Mouse (Mus musculus) hindbrain, embryonic 12.5 days (tissue): ENCODE measurements around the gene Bcl7c. TPM values are rescaled to one million over a fixed set of nuclear protein-coding genes. Genes with fewer than 3 reads are reported as not detected.

Experiments used
- ATAC-seq: fragments of 200-750 bp; cut with Nextera tagmentation; 2 replicates; pipeline ENCODE4 v1.8.0; 2017; ENCODE audit warnings: moderate TSS enrichment; ENCODE audit not compliant: low FRiP score
- H3K27ac ChIP-seq: fragments of 300-500 bp; sonication (generic); 2 replicates; pipeline ENCODE4 v1.5.1; 2016; ENCODE audit warnings: mild to moderate bottlenecking
- H3K27me3 ChIP-seq: fragments of 300-500 bp; sonication (generic); 2 replicates; pipeline ENCODE4 v1.6.1; 2016; ENCODE audit warnings: mild to moderate bottlenecking
- H3K36me3 ChIP-seq: fragments of 300-500 bp; sonication (generic); 2 replicates; pipeline ENCODE4 v1.6.1; 2016; ENCODE audit warnings: mild to moderate bottlenecking
- H3K4me1 ChIP-seq: fragments of 300-500 bp; sonication (generic); 2 replicates; pipeline ENCODE4 v1.6.1; 2016
- H3K4me2 ChIP-seq: fragments of 300-500 bp; sonication (generic); replicated peaks from 2 replicates; pipeline ENCODE4 v1.6.1; 2016; ENCODE audit warnings: mild to moderate bottlenecking
- H3K4me3 ChIP-seq: fragments of 300-500 bp; sonication (generic); 2 replicates; pipeline ENCODE4 v1.5.1; 2016; ENCODE audit warnings: mild to moderate bottlenecking
- H3K9ac ChIP-seq: fragments of 300-500 bp; sonication (generic); 2 replicates; pipeline ENCODE4 v1.6.1; 2016; ENCODE audit warnings: mild to moderate bottlenecking, moderate library complexity
- H3K9me3 ChIP-seq: fragments of 300-500 bp; sonication (generic); replicated peaks from 2 replicates; pipeline ENCODE4 v1.6.1; 2016; ENCODE audit warnings: mild to moderate bottlenecking
- WGBS: fragments of 180-500 bp; shearing (Covaris S2); methylation state at CpG from one replicate; pipeline ENCODE4 v1.1.7; 2016; 5-methylcytosine and 5-hydroxymethylcytosine counted together
- polyA plus RNA-seq: library from polyadenylated mRNA; unstranded; fragments of >200 nt; fragmentation: Nextera tagmentation; extraction: Ambion mirVana; gene quantifications from 2 replicates; pipeline ENCODE4 v1.2.1, GENCODE M21; 2016

Bcl7c gene
- polyA plus RNA-seq, 1 experiment from 2014 or later = 87.4 TPM

DNA sequence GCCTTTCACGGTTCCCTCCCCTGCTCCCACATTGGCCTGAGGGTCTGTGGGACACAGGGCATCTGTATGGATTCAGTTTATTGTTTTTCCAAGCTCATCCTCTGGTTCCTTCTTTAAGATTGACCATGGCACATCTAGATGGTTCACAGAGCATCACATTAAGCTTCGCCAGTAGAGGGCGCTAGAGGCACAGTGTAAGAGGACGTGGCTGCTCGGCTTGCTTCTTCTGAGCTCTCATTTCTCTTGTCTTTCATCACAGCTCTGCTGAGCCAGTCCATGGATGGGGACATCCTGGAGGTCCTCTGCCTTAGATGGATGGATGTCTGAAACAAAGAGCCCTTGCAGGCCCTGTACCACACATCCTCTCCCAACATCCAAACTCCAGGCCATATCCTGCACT, 33.8 kb downstream of the Bcl7c start:
- Histone ChIP-seq H3K9ac (no peak overlapping the region), H3K27ac (no peak overlapping the region)
- 5% methylated on average over 5 of the region's 5 CpGs for WGBS

DNA sequence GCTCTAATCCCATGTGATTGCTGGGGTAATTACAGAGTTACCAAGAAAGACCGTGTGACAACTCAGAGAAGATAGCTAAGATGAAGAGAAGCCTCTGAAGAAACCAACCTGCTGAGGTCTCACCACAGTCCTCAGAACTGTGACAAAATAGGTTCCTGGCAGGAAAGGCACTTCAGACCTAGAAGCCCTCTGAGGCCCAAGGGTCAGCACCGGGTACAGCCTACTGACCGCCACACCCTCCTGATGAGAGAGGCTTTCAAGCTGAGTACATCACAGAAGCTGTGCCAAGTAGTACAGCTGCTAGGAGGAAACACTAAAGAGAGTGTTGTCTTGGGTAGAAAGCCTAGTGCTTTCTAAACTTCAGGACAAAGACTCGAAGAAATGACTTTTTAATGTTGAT, 36.0 kb downstream of the Bcl7c start:
- Histone ChIP-seq H3K27ac (no peak overlapping the region), H3K4me3 (no peak overlapping the region), H3K27me3 (no peaks in the 10 kb centered on the region), H3K36me3 (no peaks in the 10 kb centered on the region; the same call in 1 of the 2 replicates), H3K9ac (no peak overlapping the region), H3K9me3 (no peaks in the 10 kb centered on the region), H3K4me2 (no peak overlapping the region), H3K4me1 (no peaks in the 10 kb centered on the region; the same call in 1 of the 2 replicates)
- 77% methylated on average over 4 of the region's 4 CpGs for WGBS
- ATAC-seq = no peak

More for the DNA sequence above, 33.8 kb downstream of the Bcl7c start:
- H3K4me2 ChIP-seq = no peak overlapping the region
- no peaks in the 10 kb centered on the region for H3K36me3 ChIP-seq
- no peak overlapping the region for H3K4me3 ChIP-seq
- no peaks in the 10 kb centered on the region; the same call in 1 of the 2 replicates for H3K4me1 ChIP-seq
- H3K27me3 ChIP-seq = no peaks in the 10 kb centered on the region
- no peaks in the 10 kb centered on the region for H3K9me3 ChIP-seq
- ATAC-seq = peak; percentile 58

DNA sequence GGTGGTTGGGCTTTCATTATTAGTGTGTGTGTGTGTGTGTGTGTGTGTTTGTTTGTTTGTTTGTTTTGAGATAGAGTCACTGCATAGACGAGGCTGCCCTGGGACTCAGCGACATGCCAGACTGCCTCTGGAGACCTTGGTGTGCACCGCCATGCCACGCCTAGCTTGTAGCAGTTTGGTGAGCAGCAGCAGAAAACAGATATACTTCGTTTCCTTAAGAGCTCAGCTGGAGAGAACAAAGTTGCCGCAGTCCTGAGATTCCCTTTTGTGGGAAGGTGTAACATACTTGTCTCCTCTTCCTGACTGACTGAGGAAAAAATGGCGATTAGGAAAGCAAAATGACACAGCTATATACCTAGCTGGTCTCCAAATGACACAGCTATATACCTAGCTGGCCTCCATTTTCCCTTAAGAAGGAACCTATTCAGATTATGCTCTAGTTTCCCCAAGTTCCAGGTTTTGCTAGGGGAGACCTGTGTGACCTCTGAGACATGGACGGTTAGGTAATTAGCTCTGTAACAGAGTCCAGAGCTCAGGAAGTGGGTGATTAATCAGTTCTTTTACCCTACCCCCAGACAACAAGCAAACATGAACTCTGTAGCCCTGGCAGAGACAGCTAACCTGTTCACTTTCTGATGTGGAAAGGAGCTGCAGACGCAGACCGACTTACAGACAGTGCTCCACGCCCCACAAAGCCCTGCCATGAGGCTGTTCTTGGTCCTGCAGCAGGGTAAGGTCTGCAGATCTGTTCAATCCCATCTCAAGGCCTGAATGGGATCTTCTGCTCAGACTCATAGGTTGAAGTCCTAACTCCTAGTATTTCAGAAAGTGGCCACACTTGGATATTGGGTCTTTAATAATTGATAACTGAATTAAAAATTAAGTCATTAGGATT, 36.6 kb downstream of the Bcl7c start:
- H3K4me1 ChIP-seq = no peaks in the 10 kb centered on the region; the same call in 1 of the 2 replicates
- no peak overlapping the region for H3K9ac ChIP-seq
- no peak overlapping the region for H3K4me3 ChIP-seq
- H3K27ac ChIP-seq = no peak overlapping the region
- WGBS = 82% methylated on average over 11 of the region's 11 CpGs
- no peaks in the 10 kb centered on the region for H3K9me3 ChIP-seq
- no peaks in the 10 kb centered on the region; the same call in 1 of the 2 replicates for H3K36me3 ChIP-seq
- no peaks in the 10 kb centered on the region for H3K27me3 ChIP-seq
- no peak overlapping the region for H3K4me2 ChIP-seq
- ATAC-seq = no peak

DNA sequence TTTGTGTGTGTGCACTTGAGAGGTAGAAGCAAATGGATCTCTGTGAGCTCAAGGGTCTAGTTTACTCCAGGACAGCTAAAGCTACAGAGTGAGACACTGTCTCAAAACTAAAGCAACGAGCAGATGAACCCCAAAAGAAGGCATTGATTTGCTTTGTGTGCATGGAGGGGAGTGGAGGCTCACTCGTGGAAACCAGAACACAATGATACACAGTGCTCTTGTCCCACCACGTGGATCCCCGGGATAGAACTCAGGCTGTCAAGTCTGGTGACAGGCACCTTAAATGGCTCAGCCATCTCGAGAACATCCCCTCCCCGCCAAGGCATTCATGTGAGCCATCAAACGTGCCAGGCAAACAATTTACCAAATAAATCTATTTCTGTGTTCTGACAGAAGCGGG, 41.6 kb downstream of the Bcl7c start:
- Histone ChIP-seq H3K4me3 (no peak overlapping the region), H3K4me1 (no peaks in the 10 kb centered on the region), H3K9ac (no peak overlapping the region), H3K9me3 (no peaks in the 10 kb centered on the region), H3K27me3 (no peaks in the 10 kb centered on the region), H3K36me3 (peaks cover 24% of the 10 kb centered on the region), H3K4me2 (no peak overlapping the region), H3K27ac (no peak overlapping the region)
- 83% methylated on average over 8 of the region's 8 CpGs for WGBS
- no peak for ATAC-seq

DNA sequence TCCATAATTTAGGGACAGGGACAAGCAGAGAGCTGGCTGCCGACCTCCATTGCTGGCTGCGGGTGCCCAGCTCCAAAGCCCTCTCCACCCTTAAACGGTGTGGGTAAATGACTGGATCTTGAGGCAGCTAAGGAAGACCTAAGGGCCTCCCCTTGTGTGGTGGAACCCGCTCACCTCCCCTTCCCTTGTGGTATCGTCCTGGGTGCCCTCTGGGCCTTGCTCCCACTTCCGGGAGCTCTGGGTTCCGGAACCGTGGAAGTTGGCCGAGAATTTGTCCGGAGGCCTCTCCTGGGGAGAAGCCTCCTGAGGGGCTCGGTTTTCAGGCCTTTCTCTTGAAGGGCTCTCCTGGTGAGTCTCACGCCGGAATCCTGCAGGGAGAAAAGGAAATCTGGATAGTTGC, 42.1 kb downstream of the Bcl7c start:
- no peak overlapping the region for H3K9ac ChIP-seq
- H3K36me3 ChIP-seq = peaks cover 24% of the 10 kb centered on the region
- no peak overlapping the region for H3K4me2 ChIP-seq
- H3K27ac ChIP-seq = no peak overlapping the region
- ATAC-seq = no peak
- no peaks in the 10 kb centered on the region for H3K9me3 ChIP-seq
- H3K27me3 ChIP-seq = no peaks in the 10 kb centered on the region
- 82% methylated on average over 13 of the region's 13 CpGs for WGBS
- H3K4me3 ChIP-seq = no peak overlapping the region
- no peaks in the 10 kb centered on the region for H3K4me1 ChIP-seq

DNA sequence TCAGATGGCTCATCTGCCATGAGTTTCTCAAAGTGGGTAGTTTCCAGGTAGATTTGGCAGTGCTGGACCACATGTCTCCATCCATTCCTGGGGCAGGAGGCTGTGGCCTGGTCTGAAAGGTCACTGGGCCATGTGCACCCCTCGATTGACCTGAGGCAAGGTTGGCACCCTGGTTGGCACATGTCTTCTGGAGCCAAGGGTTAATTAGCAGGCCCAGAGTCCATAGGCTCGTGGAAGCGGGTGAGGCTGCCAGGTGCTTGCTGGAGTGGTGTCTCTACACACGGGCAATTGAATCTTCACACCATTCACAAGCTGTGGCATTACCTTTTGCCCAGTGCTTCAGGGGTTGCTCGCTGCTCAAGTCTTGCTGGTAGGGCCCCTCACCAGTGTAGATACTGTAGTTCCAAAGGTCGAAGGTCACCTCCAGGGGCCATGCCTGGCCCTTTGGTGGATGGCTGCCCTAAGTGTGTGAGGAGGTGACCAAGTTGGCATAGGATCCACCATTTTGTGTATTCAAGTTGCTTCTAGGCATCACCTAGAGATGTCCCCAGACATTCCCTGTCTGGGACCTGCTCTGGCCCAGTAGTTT, 42.6 kb downstream of the Bcl7c start:
- Histone ChIP-seq H3K9ac (no peak overlapping the region), H3K4me1 (no peaks in the 10 kb centered on the region), H3K27me3 (no peaks in the 10 kb centered on the region), H3K36me3 (peaks cover 24% of the 10 kb centered on the region), H3K4me2 (no peak overlapping the region), H3K9me3 (no peaks in the 10 kb centered on the region), H3K4me3 (no peak overlapping the region), H3K27ac (no peak overlapping the region)
- WGBS = 92% methylated on average over 6 of the region's 6 CpGs
- no peak for ATAC-seq

DNA sequence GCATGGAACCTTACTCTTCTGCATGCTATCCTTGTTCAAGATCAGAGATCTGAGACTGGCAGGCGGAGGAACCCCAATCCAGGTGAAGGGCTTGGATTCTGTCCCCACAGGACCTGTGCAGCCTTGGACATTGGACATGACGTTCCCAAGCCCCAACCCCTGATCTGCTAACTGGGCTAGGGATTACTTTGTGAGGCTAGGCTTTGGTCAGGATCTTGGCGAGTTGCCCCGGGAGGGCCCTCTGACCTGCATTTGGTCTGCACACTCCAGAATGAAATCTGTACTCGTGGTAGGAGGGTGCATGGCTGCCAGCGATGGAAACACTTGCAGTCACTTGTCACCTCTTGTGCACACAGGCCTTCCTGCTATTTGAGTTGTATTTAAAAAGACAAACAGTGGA, 45.8 kb downstream of the Bcl7c start:
- H3K4me3 ChIP-seq = no peak overlapping the region
- WGBS = 84% methylated on average over 6 of the region's 6 CpGs
- no peaks in the 10 kb centered on the region for H3K9me3 ChIP-seq
- H3K9ac ChIP-seq = no peak overlapping the region
- peaks cover 24% of the 10 kb centered on the region for H3K36me3 ChIP-seq
- no peak overlapping the region for H3K4me2 ChIP-seq
- H3K27me3 ChIP-seq = no peaks in the 10 kb centered on the region
- no peak overlapping the region for H3K27ac ChIP-seq
- ATAC-seq = no peak
- H3K4me1 ChIP-seq = no peaks in the 10 kb centered on the region

DNA sequence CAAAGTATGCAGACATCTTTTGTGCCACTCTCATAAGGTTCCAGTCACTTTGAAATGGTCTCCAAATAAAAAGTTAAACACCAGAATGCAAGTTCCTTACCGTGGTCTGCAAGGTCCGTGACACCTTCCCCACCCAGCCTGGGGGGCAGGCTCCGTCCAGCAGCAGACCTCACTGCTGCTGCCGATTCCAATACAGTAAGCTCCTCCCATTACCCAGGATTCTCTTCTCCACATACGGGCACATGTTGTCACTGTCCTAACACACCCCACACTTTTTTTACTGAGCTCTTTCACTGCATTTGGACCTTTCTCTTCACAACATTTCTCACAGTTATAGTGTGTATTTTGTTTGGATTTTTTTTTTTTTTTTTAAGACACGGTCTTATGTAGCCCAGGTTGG, 46.9 kb downstream of the Bcl7c start:
- peaks cover 22% of the 10 kb centered on the region for H3K36me3 ChIP-seq
- H3K27me3 ChIP-seq = no peaks in the 10 kb centered on the region
- no peak overlapping the region for H3K27ac ChIP-seq
- no peaks in the 10 kb centered on the region for H3K4me1 ChIP-seq
- no peak overlapping the region for H3K9ac ChIP-seq
- H3K4me3 ChIP-seq = no peak overlapping the region
- H3K9me3 ChIP-seq = no peaks in the 10 kb centered on the region
- WGBS = 79% methylated on average over 6 of the region's 6 CpGs
- ATAC-seq = no peak
- no peak overlapping the region for H3K4me2 ChIP-seq

DNA sequence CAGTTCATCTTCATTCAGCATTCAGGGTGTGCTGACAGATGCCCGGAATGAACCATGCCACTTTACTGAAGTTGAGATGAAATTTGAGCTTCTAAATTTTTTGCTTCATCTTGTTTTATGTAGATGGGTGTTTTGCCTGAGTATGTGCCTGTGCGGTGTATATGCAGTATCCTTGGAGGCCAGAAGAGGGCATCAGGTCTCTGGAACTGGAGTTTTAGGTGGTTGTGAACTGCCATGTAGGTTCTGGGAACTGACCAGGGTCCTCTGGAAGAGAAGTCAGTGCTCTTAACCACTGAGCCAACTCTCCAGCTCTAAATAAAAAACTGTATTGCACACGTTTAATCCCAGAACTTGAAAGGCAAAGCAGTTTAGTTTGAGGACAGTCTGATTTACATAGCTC, 47.9 kb downstream of the Bcl7c start:
- Histone ChIP-seq H3K27me3 (no peaks in the 10 kb centered on the region), H3K4me3 (no peak overlapping the region), H3K9ac (no peak overlapping the region), H3K27ac (no peak overlapping the region), H3K4me1 (no peaks in the 10 kb centered on the region), H3K4me2 (no peak overlapping the region), H3K36me3 (peaks cover 13% of the 10 kb centered on the region), H3K9me3 (no peaks in the 10 kb centered on the region)
- ATAC-seq = no peak
- 83% methylated on average over 3 of the region's 3 CpGs for WGBS

DNA sequence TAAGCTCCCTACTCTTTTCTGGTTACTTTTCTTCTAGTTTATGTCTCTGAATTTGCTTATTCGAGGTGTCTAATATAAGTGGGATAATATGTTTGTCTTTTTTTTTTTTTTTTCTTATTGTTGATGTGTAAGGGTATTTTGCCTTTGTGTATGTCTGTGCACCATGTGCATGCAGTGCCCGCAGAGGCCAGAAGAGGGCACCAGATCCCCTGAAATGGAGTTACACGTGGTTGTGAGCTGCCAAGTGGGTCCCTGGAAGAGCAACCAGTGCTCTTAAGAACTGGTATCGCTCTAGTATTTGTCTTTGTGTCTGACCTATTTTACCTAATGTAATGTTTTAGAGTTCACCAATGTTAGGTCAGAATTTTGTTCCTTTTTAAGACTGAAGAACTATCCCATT, 51.8 kb downstream of the Bcl7c start:
- H3K4me3 ChIP-seq = no peak overlapping the region
- no peak for ATAC-seq
- no peaks in the 10 kb centered on the region for H3K36me3 ChIP-seq
- H3K27ac ChIP-seq = no peak overlapping the region
- no peak overlapping the region for H3K9ac ChIP-seq
- 42% methylated on average over 4 of the region's 4 CpGs for WGBS
- no peaks in the 10 kb centered on the region for H3K9me3 ChIP-seq
- H3K27me3 ChIP-seq = no peaks in the 10 kb centered on the region
- H3K4me2 ChIP-seq = no peak overlapping the region
- no peaks in the 10 kb centered on the region for H3K4me1 ChIP-seq

DNA sequence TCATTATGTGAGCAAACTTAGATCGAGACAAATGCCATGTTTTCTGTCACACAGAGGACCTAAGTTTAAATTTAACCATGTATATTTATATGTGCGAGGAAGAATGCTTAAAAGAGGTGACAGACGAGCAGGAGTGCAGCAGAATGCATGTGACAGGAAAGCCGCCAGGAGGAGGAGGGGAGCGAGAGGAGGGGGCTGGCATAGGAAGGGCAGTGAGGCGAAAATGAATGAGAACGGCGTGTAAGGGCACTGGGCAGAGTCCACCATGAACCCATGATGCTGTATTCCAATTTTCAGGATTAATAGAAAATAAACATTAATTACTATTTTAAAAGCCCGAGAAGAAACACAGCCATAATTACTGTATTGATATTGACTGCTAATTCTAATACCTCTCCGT, 54.4 kb downstream of the Bcl7c start:
- Histone ChIP-seq H3K4me3 (no peak overlapping the region), H3K36me3 (no peaks in the 10 kb centered on the region), H3K9me3 (no peaks in the 10 kb centered on the region), H3K4me2 (no peak overlapping the region), H3K9ac (no peak overlapping the region), H3K27me3 (no peaks in the 10 kb centered on the region), H3K27ac (no peak overlapping the region), H3K4me1 (no peaks in the 10 kb centered on the region)
- 81% methylated on average over 10 of the region's 10 CpGs for WGBS
- ATAC-seq = no peak

DNA sequence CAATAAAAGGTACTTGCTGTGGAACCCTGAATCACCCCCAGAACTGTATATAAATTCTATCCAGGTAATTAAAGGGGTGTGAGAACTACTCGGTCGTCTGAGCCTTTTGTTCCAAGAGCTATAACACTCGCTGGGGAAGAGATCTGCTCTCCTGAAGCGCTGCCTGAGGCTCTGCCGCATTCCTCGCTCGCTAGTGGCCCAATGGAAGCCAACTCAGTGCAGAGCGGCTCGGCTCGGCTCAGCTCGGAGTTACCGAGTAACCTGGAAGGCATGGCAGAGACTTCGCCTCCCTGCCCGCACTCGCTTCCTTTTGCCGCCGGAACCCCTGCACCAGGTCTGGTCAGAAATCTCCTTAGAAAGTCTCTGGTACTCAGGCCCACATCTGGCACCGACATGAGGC, 56.7 kb downstream of the Bcl7c start:
- H3K4me3 ChIP-seq = no peak overlapping the region; the same call in 1 of the 2 replicates
- peak overlapping the region; percentile 32; the same call in 1 of the 2 replicates for H3K9ac ChIP-seq
- ATAC-seq = no peak
- no peaks in the 10 kb centered on the region for H3K4me1 ChIP-seq
- H3K27me3 ChIP-seq = no peaks in the 10 kb centered on the region
- peak overlapping the region; percentile 19; the same call in 1 of the 2 replicates for H3K4me2 ChIP-seq
- no peak overlapping the region for H3K27ac ChIP-seq
- H3K9me3 ChIP-seq = no peaks in the 10 kb centered on the region
- WGBS = 14% methylated on average over 18 of the region's 18 CpGs
- H3K36me3 ChIP-seq = no peaks in the 10 kb centered on the region
